Comparison of ENCODE assay signal across 22 mouse cellular contexts in the genomic region with DNA sequence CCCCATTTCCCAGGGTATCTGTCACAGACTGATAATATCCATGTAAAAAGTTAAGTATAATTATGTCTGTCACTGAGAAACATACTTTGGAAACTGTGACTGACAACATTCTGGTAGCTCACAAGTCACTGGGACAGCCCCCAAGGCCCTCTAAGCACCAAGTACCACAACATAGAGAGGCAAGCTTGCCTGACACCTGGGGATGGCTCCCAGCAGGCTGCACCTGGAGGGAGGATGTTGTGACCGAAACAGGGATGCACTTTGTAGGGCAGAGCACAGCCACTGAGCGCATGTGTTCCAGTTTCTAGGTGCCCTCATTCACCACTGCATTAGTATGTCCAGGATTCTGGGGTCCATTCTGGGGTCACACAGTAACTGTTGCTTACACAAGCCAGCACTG.
"Had no signal": no experiment of that assay in that cellular context is flagged by ENCODE, and none has a peak within 500 bp of the region (broad histone marks: within the 10 kb centered on the region; RNA-seq: fewer than 3 reads in every experiment).

No protein-coding gene starts in this region.

- DNase-seq: kidney, adult 11 months; kidney, adult 8-10 months; kidney, postnatal 10 days; kidney, postnatal 36 days; left cerebral cortex, postnatal 4 days; liver, postnatal 0 days; lung, postnatal 10 days; lung, postnatal 36 days; right cerebral cortex, adult 18-20 months; right cerebral cortex, postnatal 14 days; spleen, adult 18-20 months had no signal

- H3K4me3 ChIP-seq: intestine, embryonic 15.5 days; kidney, embryonic 15.5 days; limb, embryonic 12.5 days; limb, embryonic 15.5 days; lung, embryonic 15.5 days; midbrain, embryonic 12.5 days; myocyte; stomach, embryonic 15.5 days had no signal

- H3K4me2 ChIP-seq: intestine, embryonic 15.5 days; kidney, embryonic 15.5 days; limb, embryonic 12.5 days; limb, embryonic 15.5 days; liver, embryonic 11.5 days; lung, embryonic 15.5 days; midbrain, embryonic 12.5 days; stomach, embryonic 15.5 days had no signal

- H3K36me3 ChIP-seq: intestine, embryonic 15.5 days; stomach, embryonic 15.5 days had no signal

- H3K27me3 ChIP-seq: intestine, embryonic 15.5 days; kidney, embryonic 15.5 days; limb, embryonic 15.5 days; lung, embryonic 15.5 days; midbrain, embryonic 12.5 days; stomach, embryonic 15.5 days had no signal

- H3K9me3 ChIP-seq: intestine, embryonic 15.5 days; kidney, embryonic 15.5 days; limb, embryonic 12.5 days; limb, embryonic 15.5 days; lung, embryonic 15.5 days; midbrain, embryonic 12.5 days; stomach, embryonic 15.5 days had no signal

- H3K4me1 ChIP-seq: intestine, embryonic 15.5 days; stomach, embryonic 15.5 days had no signal

- H3K9ac ChIP-seq: intestine, embryonic 15.5 days; kidney, embryonic 15.5 days; limb, embryonic 15.5 days; liver, embryonic 14.5 days; liver, postnatal 0 days; lung, embryonic 15.5 days; midbrain, embryonic 12.5 days; stomach, embryonic 15.5 days had no signal

- H3K27ac ChIP-seq: intestine, embryonic 15.5 days; kidney, embryonic 15.5 days; liver, embryonic 14.5 days; lung, embryonic 15.5 days; midbrain, embryonic 12.5 days; stomach, embryonic 15.5 days had no signal

- ATAC-seq: intestine, embryonic 15.5 days; liver, postnatal 0 days; midbrain, embryonic 16.5 days had no signal
